Mouse (Mus musculus): ENCODE data around the gene Lrrc26. TPM values are rescaled to one million over a fixed set of nuclear protein-coding genes. Genes with fewer than 3 reads are reported as not detected.

Lrrc26 gene
- not detected for total RNA-seq (2023)

DNA sequence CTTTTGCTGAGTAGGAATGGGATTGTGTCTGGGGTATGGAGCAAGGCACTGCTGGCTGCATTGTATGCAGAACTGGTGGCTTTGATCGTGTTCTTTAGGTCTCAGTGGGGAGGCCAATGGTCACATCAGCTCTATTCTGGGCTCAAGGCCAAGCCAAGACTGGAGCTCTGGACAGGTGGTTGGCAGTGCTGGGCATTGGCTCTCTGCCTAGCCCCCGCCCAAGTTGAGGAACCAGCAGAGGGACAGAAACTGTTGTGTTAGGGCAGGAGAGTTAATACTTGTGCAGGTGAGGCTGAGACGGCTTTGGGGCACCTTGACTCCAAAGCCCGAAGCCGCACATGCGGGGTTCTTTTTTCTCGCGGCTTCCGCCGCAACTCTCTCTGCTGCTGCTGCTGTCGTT lies at the start of gene Lrrc26:
Gene Lrrc26, plus strand, starts transcription at position 265 of the 400 bp plus-strand sequence.

DNA sequence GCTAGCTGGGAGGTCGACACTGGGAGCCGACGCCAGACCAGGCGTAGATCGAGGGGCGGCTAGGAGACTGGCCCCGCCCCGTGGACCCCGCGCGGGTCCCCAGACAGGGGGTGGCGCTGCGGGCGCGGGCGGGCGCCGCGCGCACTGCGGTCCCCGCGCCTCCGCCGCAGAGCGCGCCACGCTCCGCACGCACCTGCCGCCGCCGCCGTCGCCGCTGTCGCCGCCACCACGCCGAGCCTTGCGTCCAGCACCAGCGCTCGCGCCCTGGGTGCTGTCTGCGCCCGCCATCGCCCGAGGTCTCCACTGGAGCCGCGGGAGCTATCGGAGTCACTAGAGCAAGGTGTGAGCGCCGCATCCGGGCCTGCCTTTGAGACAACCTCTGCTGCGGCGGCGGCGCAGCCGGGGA lies 47.6 kb upstream of the Lrrc26 start, which contains the start of the genes Rnf208 and Cysrt1:
Gene Rnf208, plus strand, starts transcription at position 155 of the 406 bp plus-strand sequence.
Gene Cysrt1, minus strand, starts transcription at position 352 of the 406 bp plus-strand sequence.

GRCm38 (mm10) chr2:25246183-25247072 lies 43.3 kb upstream of the Lrrc26 start, which contains the start of gene AL732309.1:
AL732309.1 (minus strand) TSS chr2:25246863.

GRCm38 (mm10) chr2:25255284-25255779 lies 34.4 kb upstream of the Lrrc26 start, which contains the start of gene Tmem203:
Tmem203 (plus strand) TSS chr2:25255439.

GRCm38 (mm10) chr2:25262291-25262767 lies 27.4 kb upstream of the Lrrc26 start, which contains the start of gene Tprn:
Tprn (plus strand) TSS chr2:25262618.

GRCm38 (mm10) chr2:25271827-25272511 lies 17.7 kb upstream of the Lrrc26 start, which contains the start of the genes Ssna1 and Anapc2:
Ssna1 (minus strand) TSS chr2:25272438.
Anapc2 (plus strand) TSS chr2:25272478.

DNA sequence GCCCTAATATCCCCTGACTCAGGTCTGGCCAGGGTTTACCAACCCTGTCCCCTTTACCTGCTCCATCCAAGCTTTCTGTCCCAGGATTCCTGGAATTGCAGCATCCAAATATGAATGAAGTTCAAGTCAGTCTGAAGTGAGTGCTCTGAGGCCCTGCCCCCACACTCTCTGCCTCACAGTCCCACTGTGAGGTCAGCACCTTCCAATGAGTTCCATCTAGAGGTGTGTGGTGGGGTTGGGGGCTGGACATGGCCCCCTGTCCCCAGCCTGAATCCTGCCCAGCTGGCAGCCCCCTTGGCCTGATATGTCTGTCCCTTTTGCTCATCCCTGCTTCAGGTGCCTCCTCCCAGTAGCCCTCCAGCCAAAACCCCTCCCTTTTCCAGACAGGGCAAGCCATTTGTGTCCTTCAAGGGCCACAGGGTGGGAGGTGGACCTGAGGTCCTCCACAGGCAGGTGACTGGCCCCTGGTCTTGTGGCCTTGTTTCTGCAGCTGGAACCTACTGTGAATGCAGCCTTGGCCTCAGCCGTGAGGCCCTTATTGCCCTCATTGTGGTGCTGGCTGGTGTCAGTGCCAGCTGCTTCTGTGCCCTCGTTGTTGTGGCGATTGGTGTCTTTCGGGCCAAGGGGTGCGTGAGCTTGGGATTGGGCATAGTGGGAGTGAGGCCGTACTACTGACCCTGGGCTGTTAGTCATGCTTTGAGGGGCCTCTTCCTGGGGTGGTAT lies 1.6 kb upstream of the Lrrc26 start, which contains the start of gene Tmem210:
Gene Tmem210, plus strand, starts transcription at position 219 of the 723 bp plus-strand sequence.

GRCm38 (mm10) chr2:25318971-25319773 lies 29.5 kb downstream of the Lrrc26 start, which contains the start of gene Grin1:
Grin1 (minus strand) TSS chr2:25319187.

GRCm38 (mm10) chr2:25332286-25333160 lies 42.8 kb downstream of the Lrrc26 start, which contains the start of gene Man1b1:
Man1b1 (plus strand) TSS chr2:25332338.

Other genes starting within 250 kb of the Lrrc26 start
- 10 to 100 TPM; 44.6 to 55.0 TPM for gene Nsmf, start 235.6 kb upstream of the Lrrc26 start, total RNA-seq (2023)
- gene Entpd8, start 209.6 kb upstream of the Lrrc26 start, total RNA-seq (2023), result not detected
- not detected for gene Noxa1, start 194.8 kb upstream of the Lrrc26 start, total RNA-seq (2023)
- 1 to 10 TPM; 3.7 to 4.2 TPM for gene Nrarp, start 109.2 kb upstream of the Lrrc26 start, total RNA-seq (2023)
- 10 to 100 TPM; 36.4 to 59.0 TPM for gene Tor4a, start 93.0 kb upstream of the Lrrc26 start, total RNA-seq (2023)
- 10 to 100 TPM; 96.3 to 98.1 TPM for gene Nelfb, start 78.4 kb upstream of the Lrrc26 start, total RNA-seq (2023)
- not detected for gene Stpg3, start 75.3 kb upstream of the Lrrc26 start, total RNA-seq (2023)
- under 1 TPM in 1 of 2 experiments, not detected in 1; 0.50 TPM for gene Fam166a, start 71.2 kb upstream of the Lrrc26 start, total RNA-seq (2023)
- gene Tubb4b, start 65.2 kb upstream of the Lrrc26 start, total RNA-seq (2023), result 100 to 1,000 TPM; 117 to 128 TPM
- not detected for gene Slc34a3, start 55.6 kb upstream of the Lrrc26 start, total RNA-seq (2023)
- not detected for gene Rnf224, start 53.1 kb upstream of the Lrrc26 start, total RNA-seq (2023)
- not detected for gene Rnf208, start 47.7 kb upstream of the Lrrc26 start, total RNA-seq (2023)
- gene Cysrt1, start 47.5 kb upstream of the Lrrc26 start, total RNA-seq (2023), result not detected
- gene AL732309.1, start 43.1 kb upstream of the Lrrc26 start, total RNA-seq (2023), result 10 to 100 TPM; 10.7 to 11.9 TPM
- 10 to 100 TPM; 20.1 to 25.4 TPM for gene Tmem203, start 34.5 kb upstream of the Lrrc26 start, total RNA-seq (2023)
- 10 to 100 TPM; 15.5 to 20.0 TPM for gene Tprn, start 27.3 kb upstream of the Lrrc26 start, total RNA-seq (2023)
- 10 to 100 TPM; 43.7 to 44.2 TPM for gene Ssna1, start 17.5 kb upstream of the Lrrc26 start, total RNA-seq (2023)
- gene Anapc2, start 17.4 kb upstream of the Lrrc26 start, total RNA-seq (2023), result 100 to 1,000 TPM; 114 to 127 TPM
- not detected for gene Tmem210, start 1.8 kb upstream of the Lrrc26 start, total RNA-seq (2023)
- gene Grin1, start 29.3 kb downstream of the Lrrc26 start, total RNA-seq (2023), result not detected
- 10 to 100 TPM; 49.9 to 52.4 TPM for gene Man1b1, start 42.4 kb downstream of the Lrrc26 start, total RNA-seq (2023)
- 10 to 100 TPM; 36.0 to 36.9 TPM for gene Dpp7, start 66.4 kb downstream of the Lrrc26 start, total RNA-seq (2023)
- gene Uap1l1, start 75.8 kb downstream of the Lrrc26 start, total RNA-seq (2023), result 10 to 100 TPM; 25.0 to 27.0 TPM
- 1 to 10 TPM in 1 of 2 experiments, under 1 TPM in 1; 0.44 to 1.0 TPM for gene Sapcd2, start 82.4 kb downstream of the Lrrc26 start, total RNA-seq (2023)
- gene Entpd2, start 106.0 kb downstream of the Lrrc26 start, total RNA-seq (2023), result not detected
- gene Npdc1, start 109.4 kb downstream of the Lrrc26 start, total RNA-seq (2023), result not detected
- not detected for gene Fut7, start 133.4 kb downstream of the Lrrc26 start, total RNA-seq (2023)
- gene Abca2, start 138.8 kb downstream of the Lrrc26 start, total RNA-seq (2023), result 10 to 100 TPM; 48.1 to 52.4 TPM
- gene Clic3, start 166.9 kb downstream of the Lrrc26 start, total RNA-seq (2023), result not detected
- 10 to 100 TPM; 90.9 to 100.0 TPM for gene Paxx, start 171.2 kb downstream of the Lrrc26 start, total RNA-seq (2023)
- gene Ptgds, start 180.1 kb downstream of the Lrrc26 start, total RNA-seq (2023), result not detected
- gene Lcn12, start 204.0 kb downstream of the Lrrc26 start, total RNA-seq (2023), result not detected
- 10 to 100 TPM; 72.0 to 74.1 TPM for gene Fbxw5, start 210.8 kb downstream of the Lrrc26 start, total RNA-seq (2023)
- gene C8g, start 211.8 kb downstream of the Lrrc26 start, total RNA-seq (2023), result under 1 TPM in 1 of 2 experiments, not detected in 1; 0.93 TPM

Measured in B cell, adult 67 days (primary cell).